Mouse (Mus musculus) kidney, postnatal 10 days (tissue): Measurements from ENCODE around the gene Dph2.

Source experiments
- DNase-seq: peaks from one replicate; pipeline ENCODE4 v3.0.0; 2021; ENCODE audit warnings: mixed read lengths

The Dph2 gene

GRCm38 (mm10) chr4:117891738-117892161 is at the start of gene Dph2:
TSS of gene Dph2 (minus strand) at chr4:117892032.
- DNase-seq: peak; percentile 86

GRCm38 (mm10) chr4:117936964-117937363 is 45.1 kb upstream of the Dph2 start:
- DNase-seq: no peak

- DNase-seq: no peak
Observed at GRCm38 (mm10) chr4:117934081-117934480, 42.2 kb upstream of the Dph2 start.

GRCm38 (mm10) chr4:117933248-117933647 is 41.4 kb upstream of the Dph2 start:
- DNase-seq: no peak

- DNase-seq: peak; percentile 82
Observed at GRCm38 (mm10) chr4:117929391-117929881, 37.6 kb upstream of the Dph2 start, which contains the start of gene Artn. TSS of gene Artn (minus strand) at chr4:117929763.

- DNase-seq: peak; percentile 81
Observed at GRCm38 (mm10) chr4:117928699-117929241, 36.9 kb upstream of the Dph2 start.

- DNase-seq: peak; percentile 62
Observed at GRCm38 (mm10) chr4:117928234-117928633, 36.4 kb upstream of the Dph2 start.

- peak; percentile 73 for DNase-seq
Observed at GRCm38 (mm10) chr4:117926545-117927482, 35.0 kb upstream of the Dph2 start.

- DNase-seq: no peak
Observed at GRCm38 (mm10) chr4:117924916-117925315, 33.1 kb upstream of the Dph2 start.

- no peak for DNase-seq
Observed at GRCm38 (mm10) chr4:117923450-117923849, 31.6 kb upstream of the Dph2 start.

- DNase-seq: no peak
Observed at GRCm38 (mm10) chr4:117921358-117921757, 29.5 kb upstream of the Dph2 start.

- no peak for DNase-seq
Observed at GRCm38 (mm10) chr4:117918762-117919161, 26.9 kb upstream of the Dph2 start.

- peak; percentile 64 for DNase-seq
Observed at GRCm38 (mm10) chr4:117918261-117918660, 26.4 kb upstream of the Dph2 start.

GRCm38 (mm10) chr4:117917847-117918246 is 26.0 kb upstream of the Dph2 start:
- DNase-seq: no peak

- DNase-seq: no peak
Observed at GRCm38 (mm10) chr4:117917402-117917801, 25.6 kb upstream of the Dph2 start.

- no peak for DNase-seq
Observed at GRCm38 (mm10) chr4:117916386-117916785, 24.6 kb upstream of the Dph2 start.

GRCm38 (mm10) chr4:117915489-117916105 is 23.8 kb upstream of the Dph2 start:
- DNase-seq: no peak

- peak; percentile 94 for DNase-seq
Observed at GRCm38 (mm10) chr4:117914591-117915442, 23.0 kb upstream of the Dph2 start, which contains the start of gene Ipo13. TSS of gene Ipo13 (minus strand) at chr4:117914999.

GRCm38 (mm10) chr4:117914031-117914430 is 22.2 kb upstream of the Dph2 start:
- no peak for DNase-seq

- DNase-seq: peak; percentile 71
Observed at GRCm38 (mm10) chr4:117913421-117913820, 21.6 kb upstream of the Dph2 start.

- no peak for DNase-seq
Observed at GRCm38 (mm10) chr4:117912685-117913273, 20.9 kb upstream of the Dph2 start.

GRCm38 (mm10) chr4:117912131-117912561 is 20.3 kb upstream of the Dph2 start:
- DNase-seq: no peak
